Mouse (Mus musculus) liver, postnatal 0 days (tissue): ENCODE results near the gene Kirrel3. TPM values are rescaled to one million over a fixed set of nuclear protein-coding genes. Genes with fewer than 3 reads are reported as not detected.

ENCODE experiments used
- ATAC-seq: fragments of 200-750 bp; cut with Nextera tagmentation; 2 replicates; pipeline ENCODE4 v1.8.0; 2017; ENCODE audit warnings: mild to moderate bottlenecking, moderate library complexity
- DNase-seq: peaks from one replicate; pipeline ENCODE4 v3.0.0-alpha.2; 2016
- H3K27ac ChIP-seq: fragments of 300-500 bp; sonication (generic); 2 replicates; pipeline ENCODE4 v1.5.1; 2014; ENCODE audit warnings: antibody characterized with exemption, moderate library complexity, mild to moderate bottlenecking, low read depth
- H3K27me3 ChIP-seq: fragments of 300-500 bp; sonication (generic); 2 replicates; pipeline ENCODE4 v1.6.1; 2014; ENCODE audit warnings: low read length, control low read depth, mixed read lengths; ENCODE audit not compliant: insufficient read depth
- H3K36me3 ChIP-seq: fragments of 300-500 bp; sonication (generic); replicated peaks from 2 replicates; pipeline ENCODE4 v1.6.1; 2014; ENCODE audit warnings: mild to moderate bottlenecking, control low read depth, low read length, moderate library complexity, mixed read lengths; ENCODE audit not compliant: insufficient read depth
- H3K4me1 ChIP-seq: fragments of 300-500 bp; sonication (generic); 2 replicates; pipeline ENCODE4 v1.6.1; 2014; ENCODE audit warnings: antibody characterized with exemption, mild to moderate bottlenecking, control low read depth; ENCODE audit not compliant: insufficient read depth
- H3K4me2 ChIP-seq: fragments of 300-500 bp; sonication (generic); 2 replicates; pipeline ENCODE4 v1.6.1; 2014; ENCODE audit warnings: low read depth, mild to moderate bottlenecking, low read length, moderate library complexity, mixed read lengths
- H3K4me3 ChIP-seq: fragments of 300-500 bp; sonication (generic); 2 replicates; pipeline ENCODE4 v1.5.1; 2014; ENCODE audit warnings: low read depth, low read length
- H3K9ac ChIP-seq: fragments of 300-500 bp; sonication (generic); replicated peaks from 2 replicates; pipeline ENCODE4 v1.6.1; 2014; ENCODE audit warnings: mild to moderate bottlenecking, moderate library complexity
- H3K9me3 ChIP-seq: fragments of 300-500 bp; sonication (generic); 2 replicates; pipeline ENCODE4 v1.6.1; 2016; ENCODE audit warnings: mild to moderate bottlenecking, control low read depth, low read length, mixed read lengths
- CTCF ChIP-seq: sonication (generic); IDR thresholded peaks from 2 replicates; pipeline ENCODE4 v1.5.1; 2016; ENCODE audit warnings: antibody characterized with exemption, low read depth
- EP300 ChIP-seq: IDR thresholded peaks from 2 replicates; pipeline ENCODE4 v1.6.1; 2016; ENCODE audit warnings: antibody characterized with exemption, low read depth, mild to moderate bottlenecking
- WGBS: fragments of 180-500 bp; shearing (Covaris S2); extraction: QIAGEN DNeasy Blood & Tissue Kit; methylation state at CpG from one replicate; pipeline ENCODE4 v1.1.7; 2014; ENCODE audit not compliant: insufficient replicate concordance; 5-methylcytosine and 5-hydroxymethylcytosine counted together
- polyA plus RNA-seq: library from polyadenylated mRNA; unstranded; fragments of >200 nt; fragmentation: Nextera tagmentation; extraction: Ambion mirVana; gene quantifications from 2 replicates; pipeline ENCODE4 v1.2.1, GENCODE M21; 2015

The Kirrel3 gene
- 0.07 TPM in 1 of 2 replicates, not detected in the other for polyA plus RNA-seq

DNA sequence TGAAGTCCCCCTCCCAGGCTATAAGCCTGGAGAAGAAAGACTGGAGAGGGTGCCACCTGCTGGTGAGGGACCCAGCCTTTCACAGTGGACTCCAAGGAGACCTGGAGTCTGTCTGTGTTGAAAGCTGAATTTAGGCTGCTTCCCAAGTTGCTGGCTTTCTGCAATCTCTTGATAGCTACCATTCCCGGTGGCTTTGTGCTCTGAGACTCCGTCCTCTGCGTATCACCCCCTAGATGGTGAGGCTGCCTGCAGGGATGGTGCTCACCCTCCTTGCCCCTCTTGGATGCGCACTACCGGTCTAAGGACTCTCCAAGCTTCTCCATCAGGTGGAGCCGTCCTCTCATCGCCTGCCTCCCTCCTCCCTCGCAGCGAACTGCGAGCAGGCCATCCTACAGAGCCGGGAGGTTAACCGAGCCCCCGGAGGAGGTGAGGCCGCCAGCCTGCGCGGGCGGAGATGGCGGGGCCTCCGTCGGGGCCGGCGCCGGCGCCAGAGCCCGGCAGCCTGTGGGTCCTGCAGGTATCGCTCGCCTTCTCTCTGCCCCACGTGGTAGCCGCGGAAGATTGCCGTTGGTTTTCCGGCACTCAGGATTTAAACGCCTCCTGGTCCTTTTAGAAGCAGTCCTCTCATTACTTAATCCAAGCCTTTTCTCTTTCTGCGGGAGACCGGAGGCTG, at the start of gene Kirrel3:
Gene Kirrel3, plus strand, starts transcription at position 136 of the 673 bp plus-strand sequence.
- no peak for ATAC-seq
- Histone ChIP-seq H3K4me1 (no peaks in the 10 kb centered on the region; the same call in 1 of the 2 replicates), H3K9me3 (no peaks in the 10 kb centered on the region), H3K9ac (no peak within 1 kb of the TSS), H3K4me2 (no peak within 1 kb of the TSS), H3K36me3 (no peaks in the 10 kb centered on the region), H3K27me3 (peaks cover 63% of the 10 kb centered on the region), H3K27ac (no peak within 1 kb of the TSS), H3K4me3 (no peak within 1 kb of the TSS)
- 2% methylated on average over 35 of the region's 35 CpGs for WGBS
- no peak for TF ChIP-seq EP300
- peak; percentile 48 for TF ChIP-seq CTCF
- peak; percentile 20 for DNase-seq

GRCm38 (mm10) chr9:34440721-34441120, 45.0 kb upstream of the Kirrel3 start:
- no peaks in the 10 kb centered on the region for H3K27me3 ChIP-seq
- H3K4me2 ChIP-seq: no peak overlapping the region
- H3K9me3 ChIP-seq: no peaks in the 10 kb centered on the region
- H3K4me1 ChIP-seq: no peaks in the 10 kb centered on the region
- no peak overlapping the region for H3K27ac ChIP-seq
- DNase-seq (no peak), ATAC-seq (no peak)
- no peaks in the 10 kb centered on the region for H3K36me3 ChIP-seq
- TF ChIP-seq CTCF (no peak), EP300 (no peak)
- no peak overlapping the region for H3K4me3 ChIP-seq
- 69% methylated on average over 4 of the region's 4 CpGs for WGBS
- H3K9ac ChIP-seq: no peak overlapping the region

DNA sequence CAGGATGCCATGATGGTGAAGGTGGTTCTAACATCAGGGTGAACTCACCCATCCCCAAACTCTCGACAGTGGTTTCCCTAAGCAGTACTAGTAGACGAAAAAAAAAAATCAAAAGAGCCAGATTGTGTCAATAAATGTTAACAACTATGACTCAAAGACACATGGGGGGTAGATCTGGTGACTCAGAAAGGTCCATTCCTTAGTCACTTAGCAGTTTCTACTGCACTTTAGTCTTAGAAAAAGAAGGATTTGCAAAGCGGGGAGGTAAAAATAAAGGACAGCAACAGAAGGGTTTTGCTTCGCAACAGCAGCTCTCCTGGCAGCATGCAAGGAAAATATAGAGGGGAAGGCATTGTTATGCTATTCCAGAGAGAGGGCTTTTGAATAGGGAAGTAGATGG, 41.7 kb upstream of the Kirrel3 start:
- H3K4me2 ChIP-seq: no peak overlapping the region
- DNase-seq (no peak), ATAC-seq (no peak)
- H3K4me3 ChIP-seq: no peak overlapping the region
- H3K27ac ChIP-seq: no peak overlapping the region
- no peaks in the 10 kb centered on the region for H3K36me3 ChIP-seq
- H3K27me3 ChIP-seq: no peaks in the 10 kb centered on the region
- H3K9ac ChIP-seq: no peak overlapping the region
- WGBS: 61% methylated on average over 4 of the region's 4 CpGs
- TF ChIP-seq EP300 (no peak), CTCF (no peak)
- H3K9me3 ChIP-seq: no peaks in the 10 kb centered on the region
- H3K4me1 ChIP-seq: no peaks in the 10 kb centered on the region

DNA sequence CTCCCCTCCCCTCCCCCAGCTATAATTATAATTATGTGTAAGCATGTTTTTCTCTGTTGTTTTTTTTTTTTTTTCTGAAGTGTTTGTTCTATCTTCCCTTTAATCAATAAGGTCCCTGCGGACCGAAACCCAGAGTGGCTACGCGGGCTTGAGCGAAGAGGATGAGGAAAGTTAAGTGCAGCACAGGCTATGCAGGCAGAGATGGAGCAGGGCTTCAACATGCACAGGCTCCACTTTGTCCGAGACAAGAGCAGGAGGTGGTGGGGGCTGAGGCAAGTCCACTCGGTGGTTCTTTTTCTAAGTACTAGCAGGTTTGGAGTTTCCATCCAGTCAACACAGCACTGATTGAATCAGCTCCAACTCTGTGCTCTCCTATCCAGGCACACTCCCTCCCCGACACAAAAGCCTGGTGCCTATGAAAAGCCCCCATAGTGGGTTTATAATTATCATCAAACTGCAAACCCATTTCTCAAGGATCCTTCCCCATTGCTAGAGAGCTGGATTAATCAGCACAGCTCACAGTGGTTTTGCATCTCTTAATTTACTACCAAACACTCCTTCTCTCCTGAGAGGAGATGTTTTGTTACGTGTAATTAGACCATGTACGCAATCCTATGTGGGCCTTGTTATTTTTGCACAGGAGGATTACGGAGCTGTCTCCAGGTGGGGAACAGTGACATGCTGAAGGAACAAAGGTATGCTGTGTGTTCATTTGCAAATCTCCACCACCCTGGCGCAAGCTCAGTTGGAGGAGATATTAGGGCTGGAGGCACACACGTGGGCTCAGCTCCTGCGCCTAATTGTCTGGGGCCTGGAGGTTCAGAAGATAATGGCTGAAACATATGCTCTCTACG, 39.0 kb upstream of the Kirrel3 start:
- no peak overlapping the region for H3K4me2 ChIP-seq
- 74% methylated on average over 15 of the region's 15 CpGs for WGBS
- no peak for TF ChIP-seq CTCF
- TF ChIP-seq EP300: no peak
- no peak for ATAC-seq
- no peaks in the 10 kb centered on the region for H3K9me3 ChIP-seq
- no peak overlapping the region for H3K9ac ChIP-seq
- H3K27me3 ChIP-seq: no peaks in the 10 kb centered on the region
- H3K36me3 ChIP-seq: no peaks in the 10 kb centered on the region
- no peak overlapping the region for H3K4me3 ChIP-seq
- H3K4me1 ChIP-seq: no peaks in the 10 kb centered on the region
- H3K27ac ChIP-seq: no peak overlapping the region
- no peak for DNase-seq

- H3K27me3 ChIP-seq: no peaks in the 10 kb centered on the region
- TF ChIP-seq EP300: no peak
- no peak for TF ChIP-seq CTCF
- H3K9me3 ChIP-seq: no peaks in the 10 kb centered on the region
- no peak overlapping the region for H3K27ac ChIP-seq
- no peak overlapping the region for H3K4me2 ChIP-seq
- H3K36me3 ChIP-seq: no peaks in the 10 kb centered on the region
- WGBS: 75% methylated on average over 2 of the region's 2 CpGs
- no peaks in the 10 kb centered on the region for H3K4me1 ChIP-seq
- ATAC-seq: no peak
- no peak overlapping the region for H3K4me3 ChIP-seq
- H3K9ac ChIP-seq: no peak overlapping the region
- DNase-seq: no peak
These were observed 38.0 kb upstream of the Kirrel3 start for GRCm38 (mm10) chr9:34447736-34448135.

- TF ChIP-seq CTCF: no peak
- TF ChIP-seq EP300: no peak
- Histone ChIP-seq H3K9ac (no peak overlapping the region), H3K27ac (no peak overlapping the region), H3K9me3 (no peaks in the 10 kb centered on the region), H3K27me3 (no peaks in the 10 kb centered on the region), H3K4me2 (no peak overlapping the region), H3K4me3 (no peak overlapping the region), H3K36me3 (no peaks in the 10 kb centered on the region), H3K4me1 (no peaks in the 10 kb centered on the region)
- ATAC-seq (no peak), DNase-seq (no peak)
- WGBS: 79% methylated on average over 4 of the region's 4 CpGs
These were observed 37.2 kb upstream of the Kirrel3 start for GRCm38 (mm10) chr9:34448467-34448866.
